Mouse (Mus musculus) embryonic facial prominence, embryonic 14.5 days (tissue): Measurements from ENCODE around the gene Gjb5. TPM values are rescaled to one million over a fixed set of nuclear protein-coding genes. Genes with fewer than 3 reads are reported as not detected.

Experiments used
- ATAC-seq: fragments of 200-750 bp; cut with Nextera tagmentation; 2 replicates; pipeline ENCODE4 v1.8.0; 2017; ENCODE audit warnings: low read depth, moderate number of reproducible peaks, moderate TSS enrichment
- DNase-seq: peaks from one replicate; pipeline ENCODE4 v3.0.0-alpha.2; 2015; ENCODE audit warnings: low spot score
- H3K27ac ChIP-seq: fragments of 300-500 bp; sonication (generic); replicated peaks from 2 replicates; pipeline ENCODE4 v1.5.1; 2014; ENCODE audit warnings: low read depth, mild to moderate bottlenecking, low read length, moderate library complexity
- H3K27me3 ChIP-seq: fragments of 300-500 bp; sonication (generic); replicated peaks from 2 replicates; pipeline ENCODE4 v1.6.1; 2014; ENCODE audit warnings: low read length; ENCODE audit not compliant: control insufficient read depth, insufficient read depth
- H3K36me3 ChIP-seq: fragments of 300-500 bp; sonication (generic); 2 replicates; pipeline ENCODE4 v1.6.1; 2014; ENCODE audit warnings: low read length, mixed read lengths; ENCODE audit not compliant: control insufficient read depth, insufficient read depth
- H3K4me1 ChIP-seq: fragments of 300-500 bp; sonication (generic); 2 replicates; pipeline ENCODE4 v1.6.1; 2014; ENCODE audit warnings: antibody characterized with exemption, low read length; ENCODE audit not compliant: control insufficient read depth, insufficient read depth
- H3K4me2 ChIP-seq: fragments of 300-500 bp; sonication (generic); 2 replicates; pipeline ENCODE4 v1.6.1; 2014; ENCODE audit warnings: low read depth, mild to moderate bottlenecking, low read length, moderate library complexity, mixed read lengths
- H3K4me3 ChIP-seq: fragments of 300-500 bp; sonication (generic); 2 replicates; pipeline ENCODE4 v1.5.1; 2014; ENCODE audit warnings: low read depth, mild to moderate bottlenecking, low read length
- H3K9ac ChIP-seq: fragments of 300-500 bp; sonication (generic); 2 replicates; pipeline ENCODE4 v1.6.1; 2014; ENCODE audit warnings: low read depth, mild to moderate bottlenecking, low read length, moderate library complexity, mixed read lengths
- H3K9me3 ChIP-seq: fragments of 300-500 bp; sonication (generic); 2 replicates; pipeline ENCODE4 v1.6.1; 2016; ENCODE audit warnings: low read length; ENCODE audit not compliant: control insufficient read depth
- WGBS: fragments of 180-500 bp; shearing (Covaris S2); extraction: QIAGEN DNeasy Blood & Tissue Kit; methylation state at CpG from one replicate; pipeline ENCODE4 v1.1.7; 2014; 5-methylcytosine and 5-hydroxymethylcytosine counted together
- polyA plus RNA-seq: library from polyadenylated mRNA; unstranded; fragments of >200 nt; fragmentation: Nextera tagmentation; extraction: Ambion mirVana; gene quantifications from 2 replicates; pipeline ENCODE4 v1.2.1, GENCODE M21; 2014

The Gjb5 gene
- polyA plus RNA-seq, 1 experiment from 2014 or later: 1.1 TPM

DNA sequence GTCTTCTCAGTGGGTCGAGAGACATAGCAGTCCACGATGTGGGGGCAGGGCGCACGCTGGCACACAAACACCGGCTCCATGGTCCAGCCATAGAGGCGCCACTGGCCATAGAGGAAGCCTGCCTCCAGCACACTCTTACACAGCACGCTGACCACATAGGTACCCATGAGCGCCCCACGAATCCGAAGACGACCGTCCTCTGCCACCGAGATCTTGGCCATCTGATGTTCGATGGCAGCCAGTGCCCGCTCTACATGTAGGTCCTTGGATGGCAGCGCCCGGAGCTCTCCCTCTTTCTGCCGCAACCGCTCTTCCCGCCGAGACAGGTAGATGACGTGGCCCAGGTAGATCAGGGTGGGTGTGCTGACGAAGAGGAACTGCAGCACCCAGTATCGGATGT is 45.6 kb downstream of the Gjb5 start:
- H3K4me2 ChIP-seq: no peak overlapping the region
- no peak overlapping the region for H3K9ac ChIP-seq
- no peak overlapping the region for H3K4me3 ChIP-seq
- DNase-seq (no peak), ATAC-seq (no peak)
- peaks cover 14% of the 10 kb centered on the region; the same call in 1 of the 2 replicates for H3K4me1 ChIP-seq
- H3K27ac ChIP-seq: no peak overlapping the region
- 77% methylated on average over 24 of the region's 24 CpGs for WGBS
- H3K27me3 ChIP-seq: peaks cover 10% of the 10 kb centered on the region; the same call in 1 of the 2 replicates
- no peaks in the 10 kb centered on the region for H3K9me3 ChIP-seq
- H3K36me3 ChIP-seq: no peaks in the 10 kb centered on the region

GRCm38 (mm10) chr4:127311561-127311960 is 46.4 kb downstream of the Gjb5 start:
- no peak overlapping the region for H3K27ac ChIP-seq
- H3K4me2 ChIP-seq: no peak overlapping the region
- ATAC-seq: no peak
- H3K9me3 ChIP-seq: no peaks in the 10 kb centered on the region
- H3K9ac ChIP-seq: no peak overlapping the region
- WGBS: 48% methylated on average over 9 of the region's 9 CpGs
- peaks cover 10% of the 10 kb centered on the region; the same call in 1 of the 2 replicates for H3K27me3 ChIP-seq
- no peaks in the 10 kb centered on the region for H3K36me3 ChIP-seq
- H3K4me3 ChIP-seq: no peak overlapping the region
- DNase-seq: no peak
- peaks cover 14% of the 10 kb centered on the region; the same call in 1 of the 2 replicates for H3K4me1 ChIP-seq

DNA sequence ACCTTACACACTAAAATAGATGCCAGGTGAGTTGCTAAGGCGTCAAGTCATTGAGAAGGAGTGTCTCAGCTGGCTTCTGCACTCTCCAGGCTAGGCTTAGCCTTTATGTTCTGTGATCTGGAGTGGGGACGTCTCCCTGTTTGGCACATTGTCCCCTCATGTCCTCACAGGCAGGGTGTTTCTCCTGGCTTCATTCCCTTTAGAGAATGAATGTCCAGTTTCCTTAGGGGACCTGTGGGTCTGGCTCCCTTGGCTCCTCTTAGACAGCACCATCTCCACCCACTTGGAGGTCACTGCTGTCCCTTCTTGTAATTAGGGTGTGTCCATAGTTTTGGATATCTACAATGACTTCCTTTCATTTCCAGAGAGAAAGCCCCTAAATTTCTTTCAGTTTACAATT is 51.1 kb downstream of the Gjb5 start:
- WGBS: 37% methylated on average over 2 of the region's 2 CpGs
- Histone ChIP-seq H3K4me1 (no peaks in the 10 kb centered on the region), H3K4me2 (no peak overlapping the region), H3K9me3 (no peaks in the 10 kb centered on the region), H3K27ac (no peak overlapping the region), H3K36me3 (no peaks in the 10 kb centered on the region), H3K4me3 (no peak overlapping the region), H3K9ac (no peak overlapping the region), H3K27me3 (no peaks in the 10 kb centered on the region; the same call in 1 of the 2 replicates)
- ATAC-seq (no peak), DNase-seq (no peak)

Other genes with a start within 250 kb of the Gjb5 start
- 12.4 and 15.7 TPM in 2 replicates for gene Tmem35b, start 234.5 kb downstream of the Gjb5 start, polyA plus RNA-seq
- gene Dlgap3, start 189.0 kb downstream of the Gjb5 start, polyA plus RNA-seq: 2.3 and 2.8 TPM in 2 replicates
- gene Smim12, start 114.4 kb downstream of the Gjb5 start, polyA plus RNA-seq: 45.7 and 47.9 TPM in 2 replicates
- gene Gja4, start 44.1 kb downstream of the Gjb5 start, polyA plus RNA-seq: 20.0 and 20.7 TPM in 2 replicates
- gene Gjb3, start 27.3 kb downstream of the Gjb5 start, polyA plus RNA-seq: 5.4 and 5.7 TPM in 2 replicates
- 0.60 and 1.3 TPM in 2 replicates for gene Gjb4, start 4.1 kb downstream of the Gjb5 start, polyA plus RNA-seq